Mouse (Mus musculus): ENCODE results near the gene Rps16. TPM values are rescaled to one million over a fixed set of nuclear protein-coding genes. Genes with fewer than 3 reads are reported as not detected.
"Not testable (repeated sequence)": the region's sequence is repeated elsewhere in the genome, so short reads cannot be mapped to it uniquely, and the experiment has no call there.

Gene Rps16
- polyA plus RNA-seq, 1 experiment from 2014 or later: 533 TPM

- peak overlapping the region; percentile 26; the same call in 1 of the 2 replicates for H3K9ac ChIP-seq
- WGBS: 83% methylated on average over 7 of the region's 7 CpGs
Measured at GRCm38 (mm10) chr7:28386007-28386406, 35.6 kb downstream of the Rps16 start.

DNA sequence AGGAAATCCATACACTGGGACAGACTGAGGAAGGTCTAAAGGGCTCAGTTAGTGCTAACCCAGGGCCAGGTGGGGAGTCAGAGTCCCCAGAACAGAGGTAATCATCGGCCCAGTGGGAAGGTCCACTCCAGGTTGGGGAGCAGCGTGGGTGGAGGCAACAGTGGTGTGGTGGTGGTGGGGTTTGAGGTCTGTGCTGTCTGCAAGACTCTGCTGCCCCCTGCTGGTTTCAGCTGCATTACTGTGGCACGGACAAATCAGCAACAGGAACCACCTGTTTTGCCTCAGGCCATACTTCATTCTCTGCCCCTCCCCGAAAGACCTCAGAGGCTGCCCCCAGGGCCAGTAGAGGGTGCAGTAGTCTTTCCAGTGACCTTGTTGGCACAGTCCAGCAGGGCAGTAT, 36.0 kb downstream of the Rps16 start:
- H3K36me3 ChIP-seq: peaks cover 49% of the 10 kb centered on the region
- H3K4me1 ChIP-seq (replicated peaks): peaks cover 21% of the 10 kb centered on the region
- H3K4me2 ChIP-seq: no peak overlapping the region
- WGBS: 25% methylated on average over 4 of the region's 4 CpGs
- no peaks in the 10 kb centered on the region for H3K9me3 ChIP-seq
- no peak overlapping the region for H3K9ac ChIP-seq
- H3K4me3 ChIP-seq: no peak overlapping the region
- H3K27ac ChIP-seq (replicated peaks): no peak overlapping the region
- peak; percentile 34; the same call in 1 of the 2 replicates for ATAC-seq (ENCODE audit: low read depth)
- H3K27me3 ChIP-seq: no peaks in the 10 kb centered on the region

More at GRCm38 (mm10) chr7:28386007-28386406, 35.6 kb downstream of the Rps16 start:
- H3K9me3 ChIP-seq: no peaks in the 10 kb centered on the region
- H3K27me3 ChIP-seq: no peaks in the 10 kb centered on the region
- peaks cover 21% of the 10 kb centered on the region for H3K4me1 ChIP-seq (replicated peaks)
- no peak overlapping the region for H3K4me3 ChIP-seq
- ATAC-seq (ENCODE audit: low read depth): no peak
- H3K36me3 ChIP-seq: peaks cover 49% of the 10 kb centered on the region
- H3K27ac ChIP-seq (replicated peaks): no peak overlapping the region
- no peak overlapping the region for H3K4me2 ChIP-seq

GRCm38 (mm10) chr7:28386877-28387276, 36.4 kb downstream of the Rps16 start:
- not testable (repeated sequence) for H3K4me3 ChIP-seq; ATAC-seq (ENCODE audit: low read depth); H3K9me3 ChIP-seq; H3K27me3 ChIP-seq; H3K4me2 ChIP-seq; H3K27ac ChIP-seq (replicated peaks); H3K9ac ChIP-seq
- Histone ChIP-seq H3K4me1 (replicated peaks) (peaks cover 21% of the 10 kb centered on the region), H3K36me3 (peaks cover 49% of the 10 kb centered on the region)
- 86% methylated on average over 6 of the region's 6 CpGs for WGBS

DNA sequence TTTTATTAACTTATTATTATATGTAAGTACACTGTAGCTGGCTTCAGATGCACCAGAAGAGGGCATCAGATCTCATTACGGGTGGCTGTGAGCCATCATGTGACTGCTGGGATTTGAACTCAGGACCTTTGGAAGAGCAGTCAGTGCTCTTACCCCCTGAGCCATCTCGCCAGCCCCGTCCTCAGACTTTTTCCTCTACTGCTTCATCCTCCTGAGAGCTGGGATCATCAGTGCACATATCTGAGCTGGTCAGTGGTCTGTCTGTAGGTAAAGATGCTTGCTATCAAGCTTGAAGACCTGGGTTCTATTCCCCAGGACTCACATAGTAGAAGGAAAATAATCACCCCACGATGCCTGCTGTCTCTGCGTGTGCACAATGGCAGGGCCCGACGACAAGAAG, 36.9 kb downstream of the Rps16 start:
- H3K9me3 ChIP-seq; H3K27ac ChIP-seq (replicated peaks); H3K4me2 ChIP-seq; ATAC-seq (ENCODE audit: low read depth); H3K27me3 ChIP-seq; H3K4me3 ChIP-seq; H3K9ac ChIP-seq: not testable (repeated sequence)
- Histone ChIP-seq H3K36me3 (peaks cover 49% of the 10 kb centered on the region), H3K4me1 (replicated peaks) (peaks cover 17% of the 10 kb centered on the region)
- WGBS: 90% methylated on average over 7 of the region's 7 CpGs

DNA sequence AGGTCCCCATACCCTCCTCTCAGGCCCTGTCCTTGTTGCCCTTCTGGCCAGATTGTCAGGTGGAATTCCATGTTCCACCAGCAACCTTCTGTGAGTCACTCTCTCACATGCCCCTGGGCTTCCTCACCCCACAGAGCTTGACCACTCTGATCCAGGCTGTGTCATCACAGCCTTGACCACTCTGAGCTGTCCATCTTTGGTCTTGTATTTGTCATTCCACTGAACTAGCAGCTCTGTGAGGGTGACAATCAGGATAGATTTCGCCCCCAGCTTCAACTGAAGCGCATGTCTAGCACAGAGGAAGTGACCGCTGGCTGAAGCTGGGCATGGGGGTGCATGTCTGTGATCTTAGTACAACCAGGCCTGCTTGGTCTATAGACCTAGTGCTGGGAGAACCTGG, 39.9 kb downstream of the Rps16 start:
- Histone ChIP-seq H3K27ac (replicated peaks) (no peak overlapping the region), H3K36me3 (peaks cover 56% of the 10 kb centered on the region), H3K9me3 (no peaks in the 10 kb centered on the region), H3K4me2 (no peak overlapping the region), H3K9ac (no peak overlapping the region), H3K27me3 (no peaks in the 10 kb centered on the region), H3K4me3 (no peak overlapping the region), H3K4me1 (replicated peaks) (peaks cover 26% of the 10 kb centered on the region)
- ATAC-seq (ENCODE audit: low read depth): no peak
- WGBS: 96% methylated on average over 3 of the region's 3 CpGs

- Histone ChIP-seq H3K9me3 (no peaks in the 10 kb centered on the region), H3K27ac (replicated peaks) (peak within 1 kb of the TSS; percentile 79), H3K36me3 (peaks cover 63% of the 10 kb centered on the region), H3K9ac (peak within 1 kb of the TSS; percentile 91), H3K4me2 (peak within 1 kb of the TSS; percentile 96), H3K4me3 (peak within 1 kb of the TSS; percentile 85), H3K27me3 (no peaks in the 10 kb centered on the region), H3K4me1 (replicated peaks) (peaks cover 26% of the 10 kb centered on the region)
- under 1% methylated on average over 58 of the region's 58 CpGs for WGBS
- peak; percentile 99 for ATAC-seq (ENCODE audit: low read depth)
Measured at GRCm38 (mm10) chr7:28392429-28393271, 42.2 kb downstream of the Rps16 start, which contains the start of the genes Med29 and Paf1. Gene Med29, minus strand, starts transcription at chr7:28392708. Gene Paf1, plus strand, starts transcription at chr7:28392951.

DNA sequence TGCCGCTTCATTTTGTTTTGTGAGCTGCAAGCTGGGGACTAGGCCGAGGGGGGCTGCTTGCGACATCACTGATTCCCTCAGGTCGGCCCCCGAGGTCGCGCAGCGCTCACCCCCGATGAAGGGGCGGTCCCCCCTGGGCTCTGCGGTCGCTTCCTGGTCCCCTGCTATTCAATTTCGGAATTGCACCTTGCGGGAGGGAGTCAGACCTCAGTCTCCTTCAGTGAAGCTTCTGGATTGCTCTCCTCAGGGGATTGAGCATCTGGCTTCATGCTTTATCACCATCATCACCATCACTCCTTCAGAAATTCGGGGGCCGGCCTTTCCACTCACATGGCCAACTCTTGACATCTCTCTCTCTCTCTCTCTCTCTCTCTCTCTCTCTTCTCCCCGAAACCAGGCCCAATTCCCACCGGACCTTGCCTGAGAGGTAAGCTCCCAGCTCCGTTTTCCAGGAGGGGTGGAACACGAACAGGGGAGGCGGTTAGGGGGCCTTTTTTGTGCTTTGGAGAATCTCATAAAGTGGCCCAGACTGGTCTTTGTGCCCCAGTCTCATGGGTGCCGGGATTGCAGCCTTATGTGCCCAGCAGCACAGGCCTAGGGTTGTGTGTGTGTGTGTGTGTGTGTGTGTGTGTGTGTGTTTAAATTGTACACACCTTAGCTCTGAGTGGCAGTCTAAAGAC, 43.0 kb downstream of the Rps16 start:
- WGBS: 7% methylated on average over 22 of the region's 22 CpGs
- peak overlapping the region; percentile 91 for H3K9ac ChIP-seq
- H3K4me1 ChIP-seq (replicated peaks): peaks cover 26% of the 10 kb centered on the region
- ATAC-seq (ENCODE audit: low read depth): no peak; the same call in 1 of the 2 replicates
- peak overlapping the region; percentile 85 for H3K4me3 ChIP-seq
- peak overlapping the region; percentile 79 for H3K27ac ChIP-seq (replicated peaks)
- H3K9me3 ChIP-seq: no peaks in the 10 kb centered on the region
- H3K27me3 ChIP-seq: no peaks in the 10 kb centered on the region
- peaks cover 63% of the 10 kb centered on the region for H3K36me3 ChIP-seq
- peak overlapping the region; percentile 96 for H3K4me2 ChIP-seq

- H3K27ac ChIP-seq (replicated peaks): no peak overlapping the region
- H3K36me3 ChIP-seq: peaks cover 63% of the 10 kb centered on the region
- no peak overlapping the region for H3K9ac ChIP-seq
- peaks cover 26% of the 10 kb centered on the region for H3K4me1 ChIP-seq (replicated peaks)
- no peak overlapping the region for H3K4me2 ChIP-seq
- H3K27me3 ChIP-seq: no peaks in the 10 kb centered on the region
- ATAC-seq (ENCODE audit: low read depth): no peak
- no peaks in the 10 kb centered on the region for H3K9me3 ChIP-seq
- H3K4me3 ChIP-seq: no peak overlapping the region
- 97% methylated on average over 4 of the region's 4 CpGs for WGBS
Measured at GRCm38 (mm10) chr7:28395425-28395824, 45.0 kb downstream of the Rps16 start.

GRCm38 (mm10) chr7:28398000-28398399, 47.5 kb downstream of the Rps16 start:
- no peaks in the 10 kb centered on the region for H3K9me3 ChIP-seq
- no peak overlapping the region for H3K9ac ChIP-seq
- H3K27me3 ChIP-seq: no peaks in the 10 kb centered on the region
- WGBS: 67% methylated on average over 3 of the region's 3 CpGs
- ATAC-seq (ENCODE audit: low read depth): no peak
- H3K36me3 ChIP-seq: peaks cover 83% of the 10 kb centered on the region
- no peak overlapping the region for H3K4me3 ChIP-seq
- peaks cover 16% of the 10 kb centered on the region for H3K4me1 ChIP-seq (replicated peaks)
- H3K4me2 ChIP-seq: no peak overlapping the region
- H3K27ac ChIP-seq (replicated peaks): no peak overlapping the region

DNA sequence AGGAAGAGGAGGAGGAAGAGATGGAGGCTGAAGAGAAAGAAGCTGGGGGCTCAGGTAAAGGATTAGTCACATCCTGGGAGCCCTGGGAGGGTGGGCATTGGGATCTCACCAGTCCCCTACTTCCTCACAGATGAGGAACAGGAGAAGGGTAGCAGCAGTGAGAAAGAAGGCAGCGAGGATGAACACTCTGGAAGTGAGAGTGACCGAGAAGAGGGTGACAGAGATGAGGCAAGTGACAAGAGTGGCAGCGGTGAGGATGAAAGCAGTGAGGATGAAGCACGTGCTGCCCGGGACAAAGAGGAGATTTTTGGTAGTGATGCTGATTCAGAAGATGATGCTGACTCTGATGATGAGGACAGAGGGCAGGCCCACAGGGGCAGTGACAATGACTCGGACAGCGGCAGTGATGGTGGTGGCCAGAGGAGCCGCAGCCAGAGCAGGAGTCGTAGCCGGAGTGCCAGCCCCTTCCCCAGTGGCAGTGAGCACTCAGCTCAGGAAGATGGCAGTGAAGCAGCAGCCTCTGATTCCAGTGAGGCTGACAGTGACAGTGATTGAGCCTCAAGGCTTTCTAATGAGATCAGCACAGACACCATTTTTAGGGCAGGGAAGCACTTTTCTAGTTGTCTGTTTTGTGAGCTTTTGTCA, 48.4 kb downstream of the Rps16 start:
- no peak overlapping the region for H3K4me2 ChIP-seq
- no peak overlapping the region for H3K27ac ChIP-seq (replicated peaks)
- H3K4me3 ChIP-seq: no peak overlapping the region
- WGBS: 91% methylated on average over 10 of the region's 10 CpGs
- H3K9ac ChIP-seq: no peak overlapping the region
- H3K27me3 ChIP-seq: no peaks in the 10 kb centered on the region
- H3K9me3 ChIP-seq: no peaks in the 10 kb centered on the region
- no peak for ATAC-seq (ENCODE audit: low read depth)
- peaks cover 91% of the 10 kb centered on the region for H3K36me3 ChIP-seq
- H3K4me1 ChIP-seq (replicated peaks): peaks cover 9% of the 10 kb centered on the region

- Histone ChIP-seq H3K9me3 (no peaks in the 10 kb centered on the region), H3K27me3 (no peaks in the 10 kb centered on the region), H3K9ac (no peak overlapping the region), H3K36me3 (peaks cover 98% of the 10 kb centered on the region), H3K4me1 (replicated peaks) (no peaks in the 10 kb centered on the region), H3K4me3 (no peak overlapping the region), H3K27ac (replicated peaks) (no peak overlapping the region), H3K4me2 (no peak overlapping the region)
- 96% methylated on average over 1 of the region's 1 CpGs for WGBS
- ATAC-seq (ENCODE audit: low read depth): no peak
Measured at GRCm38 (mm10) chr7:28401030-28401429, 50.6 kb downstream of the Rps16 start.

DNA sequence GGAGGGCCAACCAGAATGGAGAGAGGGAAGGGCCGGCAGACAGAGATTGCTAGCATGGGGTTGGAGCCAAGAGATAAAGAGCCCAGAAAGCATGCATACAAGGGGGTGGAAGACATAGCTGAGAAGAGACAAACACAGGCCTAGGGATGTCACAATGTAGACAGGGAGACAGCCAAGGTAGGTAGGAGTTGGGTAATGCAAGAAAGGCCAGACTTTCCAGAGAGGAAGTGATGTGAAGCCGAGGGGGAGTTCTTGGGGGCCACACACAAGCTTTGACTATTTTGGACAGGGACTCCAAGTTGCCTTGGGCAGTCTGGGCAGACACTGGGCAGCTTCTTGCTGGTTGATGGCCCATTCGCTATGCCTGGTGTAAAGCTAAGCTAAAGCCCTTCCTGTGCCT, 51.5 kb downstream of the Rps16 start:
- Histone ChIP-seq H3K36me3 (peaks cover 98% of the 10 kb centered on the region), H3K4me1 (replicated peaks) (no peaks in the 10 kb centered on the region), H3K27me3 (no peaks in the 10 kb centered on the region), H3K9me3 (no peaks in the 10 kb centered on the region), H3K9ac (no peak overlapping the region), H3K27ac (replicated peaks) (no peak overlapping the region), H3K4me3 (no peak overlapping the region), H3K4me2 (no peak overlapping the region)
- no peak for ATAC-seq (ENCODE audit: low read depth)
- 76% methylated on average over 3 of the region's 3 CpGs for WGBS

Measured in neural tube, embryonic 13.5 days (tissue).